Comparison of ENCODE assay signal across 10 mouse cellular contexts in the genomic region with DNA sequence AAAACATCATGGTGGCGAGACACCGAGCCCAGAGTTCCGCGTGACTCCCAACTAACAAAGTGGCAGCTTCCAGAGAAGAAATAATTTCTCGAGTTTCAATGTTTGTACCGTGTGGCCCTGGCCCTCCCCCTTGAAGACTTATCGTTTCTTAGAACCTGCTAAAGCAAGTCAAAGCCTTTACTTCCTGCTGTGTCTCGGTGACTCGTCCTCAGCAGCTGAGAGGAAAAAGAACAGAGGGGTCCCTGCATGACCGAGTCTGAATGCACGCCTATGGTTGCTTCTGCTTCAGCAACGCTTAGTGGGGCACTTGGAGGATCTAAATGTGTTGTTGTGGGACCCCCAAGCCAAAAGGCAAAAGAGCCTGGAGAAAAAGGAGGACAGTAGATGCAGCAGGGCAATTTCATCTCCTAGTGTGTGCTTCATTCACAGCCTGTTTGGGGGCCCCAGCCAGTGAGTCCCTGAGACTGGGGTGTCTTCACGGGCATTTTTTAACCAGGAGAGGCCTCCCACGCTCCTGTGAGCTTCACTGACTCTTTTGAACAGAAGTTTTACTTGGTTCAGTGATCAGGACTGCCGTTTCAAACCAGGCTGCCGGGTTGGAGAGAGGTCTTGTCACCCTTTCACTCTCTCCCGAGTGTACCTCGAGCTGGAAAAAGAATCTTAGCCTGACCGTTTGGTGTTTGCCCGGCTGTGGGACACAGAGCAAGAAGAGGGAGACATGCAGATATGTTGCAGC. TPM values are rescaled to one million over a fixed set of nuclear protein-coding genes. Genes with fewer than 3 reads are reported as not detected.
DNase-seq lines count a peak whose midpoint lies in the region; ATAC-seq and TF ChIP-seq lines count a peak whose summit lies in the region.
"Had no signal": no experiment of that assay in that cellular context is flagged by ENCODE, and none has a peak within 500 bp of the region (broad histone marks: within the 10 kb centered on the region; RNA-seq: fewer than 3 reads in every experiment).

No protein-coding gene starts in this region.

- TF ChIP-seq CTCF in midbrain, postnatal 0 days (IDR thresholded peaks at IDR 0.05): no peak

- peak; percentile 94 for DNase-seq in midbrain, embryonic 11.5 days (ENCODE audit: low spot score, missing footprints)
- no peak for DNase-seq in midbrain, postnatal 0 days (ENCODE audit: low spot score)
- peak; percentile 70 to 72 for DNase-seq in kidney, postnatal 36 days
- DNase-seq in thymus, postnatal 14 days: peak; percentile 50
- no peak for DNase-seq in adrenal gland, adult 18-20 months (ENCODE audit: low spot score in 2 of 2)
- no peak for DNase-seq in testis, postnatal 10 days (ENCODE audit: low spot score)
- no peak for DNase-seq in right cerebral cortex, adult 2 months (ENCODE audit: low spot score in 2 of 2)

- no peaks in the 10 kb centered on the region for H3K36me3 ChIP-seq in midbrain, embryonic 11.5 days (ENCODE audit: control insufficient read depth, insufficient read depth, low read length)
- no peaks in the 10 kb centered on the region for H3K36me3 ChIP-seq in midbrain, postnatal 0 days (ENCODE audit: insufficient read depth, low read length)
- H3K36me3 ChIP-seq in forebrain, embryonic 13.5 days (ENCODE audit: poor library complexity, severe bottlenecking): no peaks in the 10 kb centered on the region
- H3K36me3 ChIP-seq: embryonic facial prominence, embryonic 13.5 days; hindbrain, embryonic 15.5 days had no signal

- H3K9me3 ChIP-seq in midbrain, embryonic 11.5 days (ENCODE audit: control insufficient read depth, low read length): no peaks in the 10 kb centered on the region
- H3K9me3 ChIP-seq in midbrain, postnatal 0 days (ENCODE audit: low read length): no peaks in the 10 kb centered on the region
- H3K9me3 ChIP-seq in forebrain, embryonic 13.5 days (replicated peaks): no peaks in the 10 kb centered on the region
- H3K9me3 ChIP-seq: embryonic facial prominence, embryonic 13.5 days; hindbrain, embryonic 15.5 days had no signal

- H3K27ac ChIP-seq in midbrain, embryonic 11.5 days (ENCODE audit: low read depth, low read length): peak overlapping the region; percentile 65
- no peak overlapping the region for H3K27ac ChIP-seq in midbrain, postnatal 0 days (ENCODE audit: low read depth, low read length)
- no peak overlapping the region for H3K27ac ChIP-seq in forebrain, embryonic 13.5 days
- H3K27ac ChIP-seq: embryonic facial prominence, embryonic 13.5 days; hindbrain, embryonic 15.5 days had no signal

- 16% methylated on average over 20 of the region's 20 CpGs for WGBS in midbrain, embryonic 11.5 days
- 27% methylated on average over 20 of the region's 20 CpGs for WGBS in midbrain, postnatal 0 days
- WGBS in forebrain, embryonic 13.5 days: 20% methylated on average over 20 of the region's 20 CpGs

- peak overlapping the region; percentile 37 for H3K4me2 ChIP-seq in midbrain, embryonic 11.5 days
- no peak overlapping the region for H3K4me2 ChIP-seq in midbrain, postnatal 0 days (ENCODE audit: low read depth, low read length, poor library complexity, severe bottlenecking)
- H3K4me2 ChIP-seq in forebrain, embryonic 13.5 days: peak overlapping the region; percentile 35
- H3K4me2 ChIP-seq: embryonic facial prominence, embryonic 13.5 days; hindbrain, embryonic 15.5 days had no signal

- ATAC-seq in midbrain, embryonic 11.5 days (ENCODE audit: low FRiP score): peak; percentile 59; the same call in 1 of the 2 replicates
- no peak for ATAC-seq in midbrain, postnatal 0 days (ENCODE audit: low FRiP score)
- 0 out of 2 replicates have a peak, but pooled peaks have one; percentile 16 for ATAC-seq in forebrain, embryonic 13.5 days

- H3K4me1 ChIP-seq in midbrain, embryonic 11.5 days (ENCODE audit: control insufficient read depth, insufficient read depth, low read length): peaks cover 6% of the 10 kb centered on the region
- no peaks in the 10 kb centered on the region for H3K4me1 ChIP-seq in midbrain, postnatal 0 days (ENCODE audit: insufficient read depth, low read length)
- H3K4me1 ChIP-seq in forebrain, embryonic 13.5 days: peaks cover 20% of the 10 kb centered on the region
- H3K4me1 ChIP-seq: embryonic facial prominence, embryonic 13.5 days; hindbrain, embryonic 15.5 days had no signal

- H3K9ac ChIP-seq in midbrain, embryonic 11.5 days (ENCODE audit: low read length): peak overlapping the region; percentile 51
- H3K9ac ChIP-seq in midbrain, postnatal 0 days (replicated peaks; ENCODE audit: low read length, poor library complexity, severe bottlenecking): no peak overlapping the region
- no peak overlapping the region for H3K9ac ChIP-seq in forebrain, embryonic 13.5 days
- H3K9ac ChIP-seq: embryonic facial prominence, embryonic 13.5 days; hindbrain, embryonic 15.5 days had no signal

- peak overlapping the region; percentile 15; the same call in 1 of the 2 replicates for H3K4me3 ChIP-seq in midbrain, embryonic 11.5 days (ENCODE audit: low read depth, low read length)
- H3K4me3 ChIP-seq in midbrain, postnatal 0 days (ENCODE audit: low read depth, low read length): no peak overlapping the region
- H3K4me3 ChIP-seq in forebrain, embryonic 13.5 days: peak overlapping the region; percentile 7; the same call in 1 of the 2 replicates
- H3K4me3 ChIP-seq: embryonic facial prominence, embryonic 13.5 days; hindbrain, embryonic 15.5 days had no signal

- no peaks in the 10 kb centered on the region; the same call in 1 of the 2 replicates for H3K27me3 ChIP-seq in midbrain, embryonic 11.5 days (ENCODE audit: control insufficient read depth, insufficient read depth, low read length)
- H3K27me3 ChIP-seq in midbrain, postnatal 0 days (ENCODE audit: insufficient read depth, low read length): no peaks in the 10 kb centered on the region
- no peaks in the 10 kb centered on the region for H3K27me3 ChIP-seq in forebrain, embryonic 13.5 days
- H3K27me3 ChIP-seq: hindbrain, embryonic 15.5 days had no signal

RNA-seq across cellular contexts. Expression of a gene that starts 56.6 kb away (rescaled TPM):
- 5.6 and 6.3 TPM in 2 replicates for polyA plus RNA-seq in midbrain, embryonic 11.5 days (2014; fragmentation: Nextera tagmentation; extraction: Ambion mirVana)
- total RNA-seq in midbrain, postnatal 0 days (2014; rRNA removed): 8.3 and 13.9 TPM in 2 replicates
- 6.6 and 8.7 TPM in 2 replicates for polyA plus RNA-seq in midbrain, postnatal 0 days (2015; fragmentation: Nextera tagmentation; extraction: Ambion mirVana)
- polyA plus RNA-seq in forebrain, embryonic 13.5 days (2015; fragmentation: Nextera tagmentation; extraction: Ambion mirVana): 4.1 and 4.4 TPM in 2 replicates
- 10 to 100 TPM; 17.6 to 20.6 TPM for total RNA-seq in adrenal gland, adult 18-20 months (2021)

Comparison
In these comparisons a context has a peak if more than half of its experiments do, and no peak if none do; other contexts are left out.
1. DNase-seq: peak in midbrain, embryonic 11.5 days (single experiment), kidney, postnatal 36 days (2 of 2) and thymus, postnatal 14 days (single experiment); none in midbrain, postnatal 0 days (single experiment), adrenal gland, adult 18-20 months (0 of 2), testis, postnatal 10 days (single experiment) and right cerebral cortex, adult 2 months (0 of 2).